Mouse (Mus musculus) neural tube, embryonic 15.5 days (tissue): Measurements from ENCODE around the gene Cadm3. TPM values are rescaled to one million over a fixed set of nuclear protein-coding genes. Genes with fewer than 3 reads are reported as not detected.
A peak's percentile ranks its signal among the peaks of the same experiment; 100 is the strongest.

Source experiments
- ATAC-seq: fragments of 200-750 bp; cut with Nextera tagmentation; 2 replicates; pipeline ENCODE4 v1.8.0; 2017; ENCODE audit warnings: mild to moderate bottlenecking, moderate TSS enrichment, moderate library complexity; ENCODE audit not compliant: low FRiP score
- H3K27ac ChIP-seq: fragments of 300-500 bp; sonication (generic); replicated peaks from 2 replicates; pipeline ENCODE4 v1.5.1; 2015; ENCODE audit warnings: mild to moderate bottlenecking, inconsistent platforms
- H3K27me3 ChIP-seq: fragments of 300-500 bp; sonication (generic); replicated peaks from 2 replicates; pipeline ENCODE4 v1.6.1; 2015; ENCODE audit warnings: inconsistent platforms
- H3K36me3 ChIP-seq: fragments of 300-500 bp; sonication (generic); 2 replicates; pipeline ENCODE4 v1.6.1; 2015; ENCODE audit warnings: inconsistent platforms
- H3K4me1 ChIP-seq: fragments of 300-500 bp; sonication (generic); 2 replicates; pipeline ENCODE4 v1.6.1; 2015; ENCODE audit warnings: inconsistent platforms
- H3K4me2 ChIP-seq: fragments of 300-500 bp; sonication (generic); 2 replicates; pipeline ENCODE4 v1.6.1; 2015; ENCODE audit warnings: inconsistent platforms, mild to moderate bottlenecking, moderate library complexity
- H3K4me3 ChIP-seq: fragments of 300-500 bp; sonication (generic); replicated peaks from 2 replicates; pipeline ENCODE4 v1.5.1; 2015; ENCODE audit warnings: mild to moderate bottlenecking, inconsistent platforms
- H3K9ac ChIP-seq: fragments of 300-500 bp; sonication (generic); replicated peaks from 2 replicates; pipeline ENCODE4 v1.6.1; 2015; ENCODE audit warnings: mild to moderate bottlenecking, inconsistent platforms
- H3K9me3 ChIP-seq: fragments of 300-500 bp; sonication (generic); replicated peaks from 2 replicates; pipeline ENCODE4 v1.6.1; 2016; ENCODE audit warnings: inconsistent platforms
- WGBS: fragments of 180-500 bp; shearing (Covaris S2); methylation state at CpG from one replicate; pipeline ENCODE4 v1.1.7; 2015; ENCODE audit warnings: mixed read lengths; 5-methylcytosine and 5-hydroxymethylcytosine counted together
- polyA plus RNA-seq: library from polyadenylated mRNA; unstranded; fragments of >200 nt; fragmentation: Nextera tagmentation; extraction: Ambion mirVana; gene quantifications from 2 replicates; pipeline ENCODE4 v1.2.1, GENCODE M21; 2015

Cadm3 gene
- polyA plus RNA-seq, 1 experiment from 2014 or later, result 91.8 TPM

DNA sequence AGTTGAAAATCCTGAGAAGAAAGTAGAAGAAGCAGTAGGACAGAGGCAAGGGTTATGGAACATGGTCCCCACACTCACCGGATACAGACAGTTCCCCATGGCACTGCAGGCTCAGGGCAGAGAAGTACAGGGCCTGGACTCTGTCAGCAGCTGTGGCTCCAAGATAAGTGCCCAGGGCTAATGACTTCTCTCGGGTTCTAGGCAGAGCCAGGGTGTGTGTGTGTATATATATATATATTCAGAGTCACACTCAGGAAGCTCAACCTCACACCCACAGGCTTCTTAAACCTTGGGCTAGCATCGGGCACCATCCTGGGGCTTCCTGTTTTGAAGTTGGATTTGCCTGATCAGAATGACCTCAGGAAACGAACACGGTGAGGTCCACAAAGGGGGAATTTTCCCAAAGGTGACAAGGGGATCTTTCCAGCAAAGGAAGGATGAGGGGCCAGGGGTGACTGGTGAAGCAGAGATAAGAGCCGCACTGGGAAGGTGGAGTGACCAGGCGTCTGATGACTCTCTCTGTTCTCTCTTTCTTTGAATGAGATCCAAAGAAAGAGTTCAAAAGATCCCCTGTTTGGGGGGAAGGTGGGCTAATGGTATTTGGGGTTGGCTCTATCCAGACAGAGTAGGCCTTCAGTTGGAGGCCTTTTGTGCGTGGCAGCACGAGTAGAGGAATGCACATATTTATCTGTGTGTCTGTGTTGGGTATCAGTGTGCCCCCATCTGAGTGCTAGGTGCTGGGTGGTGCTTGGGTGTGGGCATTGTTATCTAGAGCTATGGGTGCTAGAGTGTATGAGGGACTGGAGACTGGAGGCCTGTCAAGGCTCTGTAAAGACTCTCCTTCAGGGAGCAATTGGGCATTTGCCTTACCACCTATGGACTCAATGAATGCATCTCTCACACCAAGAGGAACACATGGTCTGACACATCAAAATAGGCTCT lies 33.9 kb downstream of the Cadm3 start, which contains the start of gene Ackr1:
Gene Ackr1, minus strand, starts transcription at position 439 of the 942 bp plus-strand sequence.
- Histone ChIP-seq H3K27ac (no peak within 1 kb of the TSS), H3K36me3 (peaks cover 30% of the 10 kb centered on the region), H3K4me3 (no peak within 1 kb of the TSS), H3K9me3 (no peaks in the 10 kb centered on the region), H3K4me1 (peaks cover 11% of the 10 kb centered on the region; the same call in 1 of the 2 replicates), H3K4me2 (no peak within 1 kb of the TSS), H3K27me3 (no peaks in the 10 kb centered on the region), H3K9ac (no peak within 1 kb of the TSS)
- ATAC-seq, result no peak
- 77% methylated on average over 9 of the region's 9 CpGs for WGBS

DNA sequence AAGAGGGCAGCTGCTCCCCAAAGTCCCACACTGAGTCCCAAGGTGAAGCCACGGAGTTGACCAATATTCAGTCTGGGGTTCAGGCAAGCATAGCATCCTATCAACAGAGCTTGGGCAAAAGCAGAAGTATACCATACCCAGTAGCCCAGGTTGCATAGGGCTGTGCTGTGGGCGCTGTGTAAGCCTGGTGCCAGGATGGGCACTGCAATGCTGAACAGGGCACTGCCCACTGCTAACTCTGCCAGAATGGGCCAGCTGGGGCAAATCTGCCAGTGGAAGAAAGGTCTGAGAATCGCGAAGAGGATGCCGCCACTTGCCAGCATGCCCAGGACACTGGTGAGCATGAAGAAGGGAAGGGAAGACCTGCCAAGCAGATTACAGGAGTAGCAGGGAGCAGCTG lies 35.1 kb downstream of the Cadm3 start:
- no peak for ATAC-seq
- Histone ChIP-seq H3K9ac (no peak overlapping the region), H3K4me3 (no peak overlapping the region)

DNA sequence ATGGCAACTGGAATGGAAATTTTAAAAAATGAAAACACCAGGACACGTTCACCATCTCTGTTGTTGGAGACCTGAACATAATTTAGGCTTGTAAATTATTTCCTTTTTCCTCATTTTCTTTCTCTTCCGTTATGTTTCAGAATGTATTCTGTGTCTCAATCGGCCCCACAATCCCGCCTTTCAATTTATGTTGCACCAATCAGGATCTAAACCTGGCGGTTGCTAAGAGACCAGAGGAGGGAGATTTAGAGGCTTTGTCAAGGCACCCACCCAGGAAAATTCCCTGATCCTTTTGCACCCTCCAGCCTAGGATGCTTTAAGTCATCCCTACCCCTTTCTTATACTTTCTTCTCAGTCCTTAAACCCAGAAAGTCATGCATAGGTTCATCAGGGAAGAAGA lies 37.8 kb downstream of the Cadm3 start:
- H3K27ac ChIP-seq, result peak overlapping the region; percentile 15
- no peaks in the 10 kb centered on the region for H3K27me3 ChIP-seq
- no peak overlapping the region for H3K4me2 ChIP-seq
- peak; percentile 39; the same call in 1 of the 2 replicates for ATAC-seq
- no peak overlapping the region for H3K4me3 ChIP-seq
- no peaks in the 10 kb centered on the region for H3K9me3 ChIP-seq
- no peak overlapping the region for H3K9ac ChIP-seq
- 50% methylated on average over 5 of the region's 5 CpGs for WGBS
- H3K4me1 ChIP-seq, result peaks cover 14% of the 10 kb centered on the region; the same call in 1 of the 2 replicates
- H3K36me3 ChIP-seq, result no peaks in the 10 kb centered on the region

More for the DNA sequence above, 35.1 kb downstream of the Cadm3 start:
- Histone ChIP-seq H3K27ac (no peak overlapping the region), H3K36me3 (peaks cover 18% of the 10 kb centered on the region), H3K4me2 (no peak overlapping the region), H3K27me3 (no peaks in the 10 kb centered on the region), H3K4me1 (peaks cover 14% of the 10 kb centered on the region; the same call in 1 of the 2 replicates), H3K9me3 (no peaks in the 10 kb centered on the region)
- 82% methylated on average over 5 of the region's 5 CpGs for WGBS

DNA sequence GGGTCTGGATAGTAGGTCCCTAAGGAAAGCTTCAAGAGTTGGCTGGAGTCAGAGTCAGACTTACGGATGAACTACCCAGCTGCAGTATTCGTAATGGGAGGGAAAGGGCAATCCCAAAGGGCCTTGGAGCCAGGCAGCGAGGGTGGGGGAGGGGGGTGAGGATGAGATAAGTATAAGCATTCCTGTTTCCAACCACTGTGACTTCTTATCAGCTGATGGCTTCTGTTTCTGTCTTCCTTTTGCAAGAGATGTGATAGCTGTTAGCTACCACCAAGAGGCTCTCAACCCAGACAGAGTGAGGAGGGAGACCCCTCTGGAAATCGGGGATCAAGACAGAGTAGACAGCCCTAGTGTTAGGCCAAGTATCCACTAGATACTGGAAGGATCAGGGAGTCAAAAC lies 38.3 kb downstream of the Cadm3 start:
- H3K4me1 ChIP-seq, result peaks cover 14% of the 10 kb centered on the region; the same call in 1 of the 2 replicates
- H3K27ac ChIP-seq, result 0 out of 2 replicates have a peak overlapping the region, but pooled peaks have one; percentile 33
- H3K36me3 ChIP-seq, result no peaks in the 10 kb centered on the region
- H3K9ac ChIP-seq, result no peak overlapping the region
- H3K4me2 ChIP-seq, result no peak overlapping the region
- peak; percentile 33 for ATAC-seq
- no peak overlapping the region for H3K4me3 ChIP-seq
- no peaks in the 10 kb centered on the region for H3K9me3 ChIP-seq
- 46% methylated on average over 4 of the region's 4 CpGs for WGBS
- H3K27me3 ChIP-seq, result no peaks in the 10 kb centered on the region

DNA sequence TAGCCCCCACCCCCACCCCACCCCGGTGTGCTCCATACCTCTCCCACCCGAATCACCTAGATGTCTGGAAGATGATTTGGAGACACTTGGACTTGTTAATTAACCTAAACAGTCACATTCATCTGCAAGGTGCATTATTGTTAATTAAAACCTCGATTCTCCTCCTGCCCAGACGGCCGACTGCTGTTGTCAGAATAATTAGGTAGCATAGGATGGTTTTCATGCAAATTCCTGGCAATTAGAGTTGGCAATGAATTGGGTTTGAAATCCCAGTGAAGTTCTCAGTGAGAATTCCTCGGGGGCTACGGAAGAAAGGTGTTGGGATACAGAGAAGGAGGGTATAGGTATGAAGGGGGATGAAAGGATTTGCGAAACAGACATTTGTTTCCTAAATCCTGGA lies 39.0 kb downstream of the Cadm3 start:
- Histone ChIP-seq H3K4me3 (no peak overlapping the region), H3K9me3 (no peaks in the 10 kb centered on the region), H3K4me1 (peaks cover 14% of the 10 kb centered on the region; the same call in 1 of the 2 replicates), H3K27me3 (no peaks in the 10 kb centered on the region), H3K9ac (no peak overlapping the region), H3K36me3 (no peaks in the 10 kb centered on the region), H3K4me2 (no peak overlapping the region), H3K27ac (no peak overlapping the region; the same call in 1 of the 2 replicates)
- no peak for ATAC-seq
- WGBS, result 41% methylated on average over 8 of the region's 8 CpGs

DNA sequence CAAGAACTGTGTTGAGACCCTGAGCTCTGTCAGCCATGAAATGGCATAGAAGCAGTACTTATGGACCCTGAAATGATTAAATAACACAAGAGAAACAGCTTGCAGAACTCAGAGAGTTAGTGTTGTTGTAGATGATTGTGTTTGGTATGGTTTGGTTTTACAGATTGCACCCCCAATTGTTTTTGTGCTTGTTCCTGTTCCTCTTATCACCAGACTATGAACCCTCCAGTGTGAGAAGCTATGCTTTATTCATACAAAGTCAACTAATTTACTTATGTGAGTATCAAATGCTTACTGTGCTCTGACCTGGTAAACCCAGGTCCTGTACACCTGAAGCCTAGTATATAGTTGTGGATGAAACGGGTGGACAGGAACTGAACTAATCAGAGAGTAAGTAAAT lies 40.9 kb downstream of the Cadm3 start:
- WGBS, result 66% methylated on average over 1 of the region's 1 CpGs
- no peak for ATAC-seq
- Histone ChIP-seq H3K36me3 (no peaks in the 10 kb centered on the region), H3K9me3 (no peaks in the 10 kb centered on the region), H3K4me1 (peaks cover 14% of the 10 kb centered on the region; the same call in 1 of the 2 replicates), H3K4me3 (no peak overlapping the region), H3K27ac (no peak overlapping the region), H3K27me3 (no peaks in the 10 kb centered on the region), H3K4me2 (no peak overlapping the region), H3K9ac (no peak overlapping the region)

DNA sequence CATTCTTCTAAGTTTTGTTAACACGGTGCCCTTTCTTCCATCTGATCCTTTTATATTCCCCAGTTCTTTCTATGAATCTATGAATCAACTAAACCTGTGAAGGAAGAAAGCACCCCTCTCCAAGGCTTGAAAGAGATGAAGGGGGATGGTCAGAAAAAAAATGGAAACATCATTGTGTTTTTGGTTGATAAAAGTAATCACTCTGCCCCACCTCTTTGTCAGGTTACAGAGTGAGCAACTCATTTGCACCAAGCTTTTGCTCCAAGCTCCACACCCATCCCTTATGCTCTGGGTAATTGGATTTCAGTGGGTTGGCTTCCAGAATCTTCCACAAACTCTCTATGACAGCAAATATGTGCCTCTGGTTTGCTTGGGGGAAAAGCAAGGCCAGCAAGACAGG lies 42.1 kb downstream of the Cadm3 start:
- Histone ChIP-seq H3K9ac (no peak overlapping the region), H3K9me3 (no peaks in the 10 kb centered on the region), H3K4me3 (no peak overlapping the region), H3K36me3 (no peaks in the 10 kb centered on the region), H3K27me3 (no peaks in the 10 kb centered on the region), H3K4me1 (peaks cover 14% of the 10 kb centered on the region; the same call in 1 of the 2 replicates), H3K4me2 (no peak overlapping the region), H3K27ac (no peak overlapping the region)
- ATAC-seq, result no peak
- 94% methylated on average over 1 of the region's 1 CpGs for WGBS

DNA sequence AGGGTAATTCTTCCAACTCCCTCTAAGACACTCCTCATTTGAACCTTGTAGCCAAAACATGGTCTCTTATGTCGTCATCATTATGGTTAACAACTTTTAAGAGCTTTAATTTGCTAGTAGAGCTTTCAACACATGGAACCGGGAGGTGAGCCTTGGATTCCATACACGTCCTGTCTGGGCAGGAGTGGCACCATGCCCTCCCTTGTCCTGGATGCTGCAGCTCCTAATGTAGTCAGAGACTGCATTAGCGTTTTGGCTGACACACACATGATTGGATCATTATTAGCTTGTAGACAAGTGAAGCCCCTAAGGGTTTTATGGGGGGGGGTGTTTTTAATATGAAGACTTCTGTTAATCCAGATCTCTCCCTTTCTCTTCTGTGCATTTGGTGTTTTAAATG lies 42.5 kb downstream of the Cadm3 start:
- WGBS, result 66% methylated on average over 4 of the region's 4 CpGs

DNA sequence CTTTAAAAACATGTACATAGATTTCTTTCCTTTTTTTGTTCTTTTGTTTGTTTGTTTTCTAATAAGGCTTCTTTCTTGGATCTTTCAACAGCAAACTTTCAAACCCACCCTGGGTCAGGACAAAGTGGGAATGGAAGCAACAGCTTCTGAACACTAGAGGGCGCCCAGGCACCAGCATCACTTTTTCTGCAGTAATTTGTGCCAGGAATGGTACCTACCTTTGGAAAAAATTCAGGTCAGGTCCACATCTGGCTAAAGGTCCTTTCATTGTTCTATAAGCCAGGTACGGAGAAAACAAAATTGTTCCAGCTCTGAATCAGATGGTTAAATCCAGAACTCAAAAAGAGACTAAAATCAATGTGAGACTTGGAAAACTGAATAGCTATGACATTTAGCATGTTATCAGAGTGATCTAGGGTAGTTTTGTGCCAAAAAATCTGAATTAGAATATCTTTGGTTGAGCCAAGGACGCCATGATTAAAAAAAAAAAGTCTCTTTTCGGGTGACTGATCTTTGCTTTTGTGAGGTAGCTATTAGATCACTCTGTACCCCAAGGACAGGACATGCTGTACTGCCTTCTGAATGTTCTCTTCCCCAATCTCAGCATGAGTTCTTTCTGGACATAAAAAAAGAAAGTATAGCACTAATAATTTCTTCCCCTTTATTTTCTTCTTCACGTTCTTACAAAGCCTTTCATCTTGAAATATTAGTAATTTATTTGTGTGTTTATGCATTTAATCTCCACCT lies 43.5 kb downstream of the Cadm3 start:
- Histone ChIP-seq H3K4me3 (no peak overlapping the region), H3K27ac (no peak overlapping the region), H3K27me3 (no peaks in the 10 kb centered on the region), H3K36me3 (no peaks in the 10 kb centered on the region), H3K9me3 (no peaks in the 10 kb centered on the region), H3K4me1 (peaks cover 7% of the 10 kb centered on the region; the same call in 1 of the 2 replicates), H3K4me2 (no peak overlapping the region), H3K9ac (no peak overlapping the region)
- ATAC-seq, result no peak
- 33% methylated on average over 5 of the region's 5 CpGs for WGBS

More for the DNA sequence above, 42.5 kb downstream of the Cadm3 start:
- no peak overlapping the region for H3K27ac ChIP-seq
- no peaks in the 10 kb centered on the region for H3K27me3 ChIP-seq
- no peak for ATAC-seq
- H3K9me3 ChIP-seq, result no peaks in the 10 kb centered on the region
- no peak overlapping the region for H3K9ac ChIP-seq
- H3K4me3 ChIP-seq, result no peak overlapping the region
- no peak overlapping the region for H3K4me2 ChIP-seq
- H3K4me1 ChIP-seq, result peaks cover 14% of the 10 kb centered on the region; the same call in 1 of the 2 replicates
- no peaks in the 10 kb centered on the region for H3K36me3 ChIP-seq

DNA sequence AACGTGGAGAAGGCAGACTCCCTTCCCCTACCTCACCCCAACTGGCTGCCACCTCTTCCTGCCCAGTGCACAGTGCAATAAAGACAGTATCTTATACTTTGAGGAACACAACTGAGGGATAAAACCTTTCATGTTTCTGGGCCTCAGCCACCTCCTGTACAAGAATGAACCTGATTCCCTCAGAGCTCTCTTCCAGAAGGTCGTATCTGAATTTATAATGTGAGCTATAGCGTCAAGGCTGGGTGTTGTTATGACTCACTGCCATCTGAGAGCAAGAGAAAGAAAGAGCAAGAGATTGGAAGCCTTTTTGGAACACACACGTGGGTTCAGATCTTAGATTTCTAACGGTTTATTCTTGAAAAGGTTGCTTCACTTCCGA lies 45.3 kb downstream of the Cadm3 start:
- Histone ChIP-seq H3K27me3 (no peaks in the 10 kb centered on the region), H3K9ac (no peak overlapping the region), H3K4me1 (no peaks in the 10 kb centered on the region), H3K36me3 (no peaks in the 10 kb centered on the region), H3K27ac (no peak overlapping the region), H3K4me2 (no peak overlapping the region), H3K9me3 (no peaks in the 10 kb centered on the region), H3K4me3 (no peak overlapping the region)
- peak; percentile 30; the same call in 1 of the 2 replicates for ATAC-seq
- 71% methylated on average over 6 of the region's 6 CpGs for WGBS

DNA sequence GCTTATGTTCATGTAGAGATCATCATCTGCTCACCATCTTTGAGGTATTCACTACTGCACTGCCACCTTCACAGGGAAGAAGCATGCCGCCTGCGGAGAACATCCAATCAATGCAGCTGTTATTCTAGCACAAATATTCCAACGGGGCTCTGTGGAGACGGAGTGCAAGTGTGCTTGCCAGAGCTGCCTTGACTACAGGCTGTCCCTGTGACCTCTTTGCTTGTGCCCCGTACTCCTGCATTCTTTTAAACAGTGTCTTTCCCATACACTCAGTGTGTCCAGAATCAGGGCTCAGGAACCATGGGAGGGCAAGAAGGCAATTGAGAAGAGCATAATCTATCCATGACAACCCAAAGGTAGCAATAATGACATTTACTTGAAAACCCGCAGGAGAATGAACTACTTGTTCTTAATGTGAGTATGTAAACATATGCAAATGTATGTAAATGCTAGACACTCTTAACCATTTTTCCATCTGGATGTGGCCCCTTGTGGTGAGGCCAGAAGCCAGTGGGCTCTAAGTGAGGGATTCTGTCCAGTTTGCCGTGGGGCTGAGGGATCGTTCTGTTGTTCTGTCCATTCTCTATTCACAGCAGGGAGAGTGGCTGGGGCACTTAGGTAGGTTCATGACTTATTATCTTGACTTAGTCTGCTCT lies 45.8 kb downstream of the Cadm3 start:
- Histone ChIP-seq H3K4me2 (no peak overlapping the region), H3K4me3 (no peak overlapping the region), H3K27me3 (no peaks in the 10 kb centered on the region), H3K4me1 (no peaks in the 10 kb centered on the region), H3K27ac (no peak overlapping the region), H3K36me3 (no peaks in the 10 kb centered on the region), H3K9ac (no peak overlapping the region), H3K9me3 (no peaks in the 10 kb centered on the region)
- 39% methylated on average over 8 of the region's 8 CpGs for WGBS
- peak; percentile 65 for ATAC-seq
